8 mouse cellular contexts compared by ENCODE assay signal in genomic region chr5:141240441-141240840, GRCm38 (mm10). TPM values are rescaled to one million over a fixed set of nuclear protein-coding genes. Genes with fewer than 3 reads are reported as not detected.
DNase-seq lines count a peak whose midpoint lies in the region; ATAC-seq and TF ChIP-seq lines count a peak whose summit lies in the region.

No protein-coding gene starts in this region.

- DNase-seq in kidney, postnatal 0 days (ENCODE audit: low spot score): peak; percentile 18
- no peak for DNase-seq in kidney, postnatal 25 days
- DNase-seq in frontal cortex, postnatal 10 days (ENCODE audit: low spot score in 2 of 2): no peak
- no peak for DNase-seq in layer of hippocampus, postnatal 14 days (ENCODE audit: low spot score in 2 of 2)

- 0 out of 2 replicates have a peak overlapping the region, but pooled peaks have one; percentile 20 for H3K9ac ChIP-seq in kidney, postnatal 0 days (ENCODE audit: low read depth, low read length)
- H3K9ac ChIP-seq in embryonic facial prominence, embryonic 13.5 days: peak overlapping the region; percentile 83
- H3K9ac ChIP-seq in hindbrain, embryonic 13.5 days: peak overlapping the region; percentile 74
- H3K9ac ChIP-seq in midbrain, embryonic 15.5 days: peak overlapping the region; percentile 55

- peak overlapping the region; percentile 66 for H3K4me3 ChIP-seq in kidney, postnatal 0 days (replicated peaks; ENCODE audit: low read depth, low read length)
- peak overlapping the region; percentile 72 for H3K4me3 ChIP-seq in embryonic facial prominence, embryonic 13.5 days
- peak overlapping the region; percentile 73 for H3K4me3 ChIP-seq in hindbrain, embryonic 13.5 days
- H3K4me3 ChIP-seq in midbrain, embryonic 15.5 days: peak overlapping the region; percentile 56

- no peak for ATAC-seq in kidney, postnatal 0 days (replicated peaks; ENCODE audit: low FRiP score, low read depth)
- no peak for ATAC-seq in embryonic facial prominence, embryonic 13.5 days (ENCODE audit: insufficient number of reproducible peaks, insufficient read depth, low FRiP score, low TSS enrichment, low read depth)
- no peak for ATAC-seq in hindbrain, embryonic 13.5 days (ENCODE audit: low FRiP score)
- 0 out of 2 replicates have a peak, but pooled peaks have one; percentile 9 for ATAC-seq in midbrain, embryonic 15.5 days (replicated peaks)
- no peak for ATAC-seq in monocyte, adult 5-6 weeks (replicated peaks; ENCODE audit: insufficient number of reproducible peaks, low FRiP score, low TSS enrichment, poor library complexity, severe bottlenecking)

- no peak for TF ChIP-seq CTCF in kidney, postnatal 0 days (IDR thresholded peaks at IDR 0.05; ENCODE audit: low read depth)

- peaks cover 17% of the 10 kb centered on the region; the same call in 1 of the 2 replicates for H3K27me3 ChIP-seq in kidney, postnatal 0 days (ENCODE audit: insufficient read depth, low read length)
- H3K27me3 ChIP-seq in embryonic facial prominence, embryonic 13.5 days: peaks cover 42% of the 10 kb centered on the region
- peaks cover 59% of the 10 kb centered on the region for H3K27me3 ChIP-seq in hindbrain, embryonic 13.5 days
- H3K27me3 ChIP-seq in midbrain, embryonic 15.5 days (replicated peaks): peaks cover 22% of the 10 kb centered on the region

- under 1% methylated on average over 10 of the region's 10 CpGs for WGBS in kidney, postnatal 0 days
- under 1% methylated on average over 10 of the region's 10 CpGs for WGBS in embryonic facial prominence, embryonic 13.5 days
- 1% methylated on average over 10 of the region's 10 CpGs for WGBS in hindbrain, embryonic 13.5 days
- WGBS in midbrain, embryonic 15.5 days: 2% methylated on average over 10 of the region's 10 CpGs

- H3K27ac ChIP-seq in kidney, postnatal 0 days: no peak overlapping the region
- H3K27ac ChIP-seq in embryonic facial prominence, embryonic 13.5 days: peak overlapping the region; percentile 39; the same call in 1 of the 2 replicates
- no peak overlapping the region for H3K27ac ChIP-seq in hindbrain, embryonic 13.5 days
- H3K27ac ChIP-seq in midbrain, embryonic 15.5 days: no peak overlapping the region

- no peaks in the 10 kb centered on the region for H3K36me3 ChIP-seq in kidney, postnatal 0 days (ENCODE audit: insufficient read depth, low read length)
- no peaks in the 10 kb centered on the region for H3K36me3 ChIP-seq in embryonic facial prominence, embryonic 13.5 days
- H3K36me3 ChIP-seq in hindbrain, embryonic 13.5 days: no peaks in the 10 kb centered on the region
- H3K36me3 ChIP-seq in midbrain, embryonic 15.5 days (replicated peaks): no peaks in the 10 kb centered on the region

- H3K4me1 ChIP-seq in kidney, postnatal 0 days (replicated peaks; ENCODE audit: insufficient read depth, low read length): peaks cover 19% of the 10 kb centered on the region
- peaks cover 36% of the 10 kb centered on the region for H3K4me1 ChIP-seq in embryonic facial prominence, embryonic 13.5 days
- H3K4me1 ChIP-seq in hindbrain, embryonic 13.5 days (replicated peaks): peaks cover 41% of the 10 kb centered on the region
- H3K4me1 ChIP-seq in midbrain, embryonic 15.5 days: peaks cover 35% of the 10 kb centered on the region

- H3K9me3 ChIP-seq in kidney, postnatal 0 days (replicated peaks; ENCODE audit: low read length): no peaks in the 10 kb centered on the region
- no peaks in the 10 kb centered on the region for H3K9me3 ChIP-seq in embryonic facial prominence, embryonic 13.5 days
- H3K9me3 ChIP-seq in hindbrain, embryonic 13.5 days: no peaks in the 10 kb centered on the region
- H3K9me3 ChIP-seq in midbrain, embryonic 15.5 days: no peaks in the 10 kb centered on the region

- H3K4me2 ChIP-seq in kidney, postnatal 0 days (ENCODE audit: low read length): peak overlapping the region; percentile 97
- peak overlapping the region; percentile 96 for H3K4me2 ChIP-seq in embryonic facial prominence, embryonic 13.5 days
- peak overlapping the region; percentile 98 for H3K4me2 ChIP-seq in hindbrain, embryonic 13.5 days
- peak overlapping the region; percentile 95 for H3K4me2 ChIP-seq in midbrain, embryonic 15.5 days

RNA-seq across cellular contexts. Expression of gene Sdk1, which starts 0.8 kb away (rescaled TPM):
- polyA plus RNA-seq in kidney, postnatal 0 days (2015; fragmentation: Nextera tagmentation; extraction: Ambion mirVana): 2.1 and 2.2 TPM in 2 replicates
- 1.9 and 2.3 TPM in 2 replicates for polyA plus RNA-seq in embryonic facial prominence, embryonic 13.5 days (2015; fragmentation: Nextera tagmentation; extraction: Ambion mirVana)
- polyA plus RNA-seq in hindbrain, embryonic 13.5 days (2015; fragmentation: Nextera tagmentation; extraction: Ambion mirVana): 1.8 and 1.9 TPM in 2 replicates
- 2.7 and 3.1 TPM in 2 replicates for polyA plus RNA-seq in midbrain, embryonic 15.5 days (2015; fragmentation: Nextera tagmentation; extraction: Ambion mirVana)
- not detected in 3 replicates for total RNA-seq in monocyte, adult 5-6 weeks (2017)
- 10 to 100 TPM in 1 of 2 experiments, 1 to 10 TPM in 1; 9.9 to 10.6 TPM for total RNA-seq in layer of hippocampus, postnatal 14 days (2021)

Comparison
In these comparisons a context has a peak if more than half of its experiments do, and no peak if none do; other contexts are left out.
1. H3K9ac ChIP-seq: peak in every context shown above with its lines; median percentile 83 in embryonic facial prominence, embryonic 13.5 days; 74 in hindbrain, embryonic 13.5 days; 55 in midbrain, embryonic 15.5 days; 20 in kidney, postnatal 0 days.